Mouse (Mus musculus): ENCODE data around the gene Lcn8. TPM values are rescaled to one million over a fixed set of nuclear protein-coding genes. Genes with fewer than 3 reads are reported as not detected.
"Not testable (repeated sequence)": the region's sequence is repeated elsewhere in the genome, so short reads cannot be mapped to it uniquely, and the experiment has no call there.

Gene Lcn8
- polyA plus RNA-seq, 1 experiment from 2014 or later: 0.33 TPM

GRCm38 (mm10) chr2:25696951-25697350 lies 44.0 kb downstream of the Lcn8 start:
- no peaks in the 10 kb centered on the region for H3K4me1 ChIP-seq (replicated peaks; ENCODE audit: control insufficient read depth, insufficient read depth, low read length)
- no peaks in the 10 kb centered on the region for H3K27me3 ChIP-seq (ENCODE audit: control insufficient read depth, insufficient read depth, low read depth, low read length)
- no peak overlapping the region for H3K4me3 ChIP-seq (ENCODE audit: low read length)
- H3K9me3 ChIP-seq (ENCODE audit: control insufficient read depth, low read length): no peaks in the 10 kb centered on the region
- no peak overlapping the region for H3K4me2 ChIP-seq (ENCODE audit: low read depth, low read length)
- WGBS: 51% methylated on average over 4 of the region's 4 CpGs
- no peak overlapping the region for H3K27ac ChIP-seq (ENCODE audit: low read length)
- no peaks in the 10 kb centered on the region for H3K36me3 ChIP-seq (ENCODE audit: control insufficient read depth, insufficient read depth, low read length)
- H3K9ac ChIP-seq (ENCODE audit: low read length): no peak overlapping the region
- no peak for ATAC-seq (ENCODE audit: low read depth)

DNA sequence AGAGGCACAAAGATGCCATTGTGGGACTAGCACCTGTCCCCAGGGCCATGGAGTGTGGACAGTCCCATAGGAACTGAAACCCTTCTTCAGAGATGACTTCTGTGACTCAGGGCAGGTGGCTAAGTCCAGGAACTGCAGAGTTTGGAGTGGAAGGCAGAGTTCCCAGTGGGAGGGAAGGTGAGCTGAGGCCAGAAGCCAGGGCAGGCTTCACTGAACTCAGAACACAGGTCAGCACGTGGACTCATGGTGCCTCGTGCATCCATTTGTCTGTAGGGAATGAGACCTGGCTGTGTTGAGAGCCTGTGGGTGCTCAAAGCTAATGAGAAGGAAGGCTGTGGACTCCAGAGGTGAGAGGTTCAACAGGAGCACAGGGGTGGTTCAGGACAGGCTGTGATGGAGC lies 45.8 kb downstream of the Lcn8 start:
- no peak for ATAC-seq (ENCODE audit: low read depth)
- H3K4me2 ChIP-seq (ENCODE audit: low read depth, low read length): no peak overlapping the region
- WGBS: 88% methylated on average over 2 of the region's 2 CpGs

GRCm38 (mm10) chr2:25699743-25700142 lies 46.8 kb downstream of the Lcn8 start, which contains the start of gene Obp2a:
TSS of gene Obp2a (plus strand) at chr2:25700043.
- not testable (repeated sequence) for H3K4me2 ChIP-seq (ENCODE audit: low read depth, low read length); ATAC-seq (ENCODE audit: low read depth); H3K9me3 ChIP-seq (ENCODE audit: control insufficient read depth, low read length); H3K4me1 ChIP-seq (replicated peaks; ENCODE audit: control insufficient read depth, insufficient read depth, low read length); H3K9ac ChIP-seq (ENCODE audit: low read length); H3K4me3 ChIP-seq (ENCODE audit: low read length); H3K27ac ChIP-seq (ENCODE audit: low read length); H3K27me3 ChIP-seq (ENCODE audit: control insufficient read depth, insufficient read depth, low read depth, low read length); H3K36me3 ChIP-seq (ENCODE audit: control insufficient read depth, insufficient read depth, low read length)
- 51% methylated on average over 3 of the region's 3 CpGs for WGBS

More for the DNA sequence above, 45.8 kb downstream of the Lcn8 start:
- no peaks in the 10 kb centered on the region for H3K27me3 ChIP-seq (ENCODE audit: control insufficient read depth, insufficient read depth, low read depth, low read length)
- no peak overlapping the region for H3K9ac ChIP-seq (ENCODE audit: low read length)
- H3K4me1 ChIP-seq (replicated peaks; ENCODE audit: control insufficient read depth, insufficient read depth, low read length): no peaks in the 10 kb centered on the region
- no peak overlapping the region for H3K4me3 ChIP-seq (ENCODE audit: low read length)
- H3K9me3 ChIP-seq (ENCODE audit: control insufficient read depth, low read length): no peaks in the 10 kb centered on the region
- H3K36me3 ChIP-seq (ENCODE audit: control insufficient read depth, insufficient read depth, low read length): no peaks in the 10 kb centered on the region
- no peak overlapping the region for H3K27ac ChIP-seq (ENCODE audit: low read length)

DNA sequence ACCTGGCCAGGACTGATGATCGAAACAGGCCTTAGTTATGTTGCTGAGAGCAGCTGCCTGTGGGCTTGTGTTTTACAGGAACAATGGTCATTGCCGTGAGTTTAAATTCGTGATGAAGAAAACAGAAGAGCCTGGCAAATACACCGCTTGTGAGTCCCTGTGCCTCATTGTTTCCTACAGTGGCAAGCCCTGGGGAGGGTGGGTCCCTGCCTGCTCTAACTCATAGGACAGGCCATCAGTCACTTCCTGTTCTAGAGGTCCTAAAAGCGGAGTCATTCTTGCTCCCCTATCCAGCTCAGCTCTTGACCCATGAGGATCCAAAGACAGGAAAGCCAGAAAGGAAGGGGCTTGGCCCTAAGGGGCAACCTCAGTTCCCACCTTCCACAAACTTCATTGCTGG lies 48.1 kb downstream of the Lcn8 start:
- Histone ChIP-seq H3K9me3 (ENCODE audit: control insufficient read depth, low read length) (no peaks in the 10 kb centered on the region), H3K36me3 (ENCODE audit: control insufficient read depth, insufficient read depth, low read length) (no peaks in the 10 kb centered on the region), H3K4me2 (ENCODE audit: low read depth, low read length) (no peak overlapping the region), H3K27me3 (ENCODE audit: control insufficient read depth, insufficient read depth, low read depth, low read length) (no peaks in the 10 kb centered on the region), H3K27ac (ENCODE audit: low read length) (no peak overlapping the region), H3K9ac (ENCODE audit: low read length) (no peak overlapping the region), H3K4me1 (replicated peaks; ENCODE audit: control insufficient read depth, insufficient read depth, low read length) (no peaks in the 10 kb centered on the region), H3K4me3 (ENCODE audit: low read length) (no peak overlapping the region)
- ATAC-seq (ENCODE audit: low read depth): no peak
- 72% methylated on average over 5 of the region's 5 CpGs for WGBS

GRCm38 (mm10) chr2:25703706-25704105 lies 50.8 kb downstream of the Lcn8 start:
- ATAC-seq (ENCODE audit: low read depth): no peak

More at GRCm38 (mm10) chr2:25703706-25704105, 50.8 kb downstream of the Lcn8 start:
- Histone ChIP-seq H3K4me1 (replicated peaks; ENCODE audit: control insufficient read depth, insufficient read depth, low read length) (peaks cover 10% of the 10 kb centered on the region), H3K27me3 (ENCODE audit: control insufficient read depth, insufficient read depth, low read depth, low read length) (no peaks in the 10 kb centered on the region), H3K36me3 (ENCODE audit: control insufficient read depth, insufficient read depth, low read length) (no peaks in the 10 kb centered on the region), H3K4me3 (ENCODE audit: low read length) (no peak overlapping the region), H3K27ac (ENCODE audit: low read length) (no peak overlapping the region), H3K9ac (ENCODE audit: low read length) (no peak overlapping the region), H3K4me2 (ENCODE audit: low read depth, low read length) (no peak overlapping the region), H3K9me3 (ENCODE audit: control insufficient read depth, low read length) (no peaks in the 10 kb centered on the region)
- 62% methylated on average over 4 of the region's 4 CpGs for WGBS

Other genes starting within 250 kb of the Lcn8 start
- gene Fut7, start 229.9 kb upstream of the Lcn8 start, polyA plus RNA-seq (2015; fragmentation: Nextera tagmentation; extraction: Ambion mirVana): 0.10 and 0.15 TPM in 2 replicates
- 4.9 and 5.4 TPM in 2 replicates for gene Abca2, start 224.4 kb upstream of the Lcn8 start, polyA plus RNA-seq (2015; fragmentation: Nextera tagmentation; extraction: Ambion mirVana)
- gene Clic3, start 196.3 kb upstream of the Lcn8 start, polyA plus RNA-seq (2015; fragmentation: Nextera tagmentation; extraction: Ambion mirVana): 139 and 180 TPM in 2 replicates
- gene Paxx, start 192.0 kb upstream of the Lcn8 start, polyA plus RNA-seq (2015; fragmentation: Nextera tagmentation; extraction: Ambion mirVana): 37.9 and 44.8 TPM in 2 replicates
- 10.7 and 16.5 TPM in 2 replicates for gene Ptgds, start 183.1 kb upstream of the Lcn8 start, polyA plus RNA-seq (2015; fragmentation: Nextera tagmentation; extraction: Ambion mirVana)
- not detected in 2 replicates for gene Lcn12, start 159.2 kb upstream of the Lcn8 start, polyA plus RNA-seq (2015; fragmentation: Nextera tagmentation; extraction: Ambion mirVana)
- gene Fbxw5, start 152.4 kb upstream of the Lcn8 start, polyA plus RNA-seq (2015; fragmentation: Nextera tagmentation; extraction: Ambion mirVana): 80.8 and 81.1 TPM in 2 replicates
- gene C8g, start 151.4 kb upstream of the Lcn8 start, polyA plus RNA-seq (2015; fragmentation: Nextera tagmentation; extraction: Ambion mirVana): 6.5 and 7.3 TPM in 2 replicates
- 38.2 and 39.1 TPM in 2 replicates for gene Traf2, start 106.2 kb upstream of the Lcn8 start, polyA plus RNA-seq (2015; fragmentation: Nextera tagmentation; extraction: Ambion mirVana)
- gene Edf1, start 95.3 kb upstream of the Lcn8 start, polyA plus RNA-seq (2015; fragmentation: Nextera tagmentation; extraction: Ambion mirVana): 319 and 355 TPM in 2 replicates
- gene Mamdc4, start 78.3 kb upstream of the Lcn8 start, polyA plus RNA-seq (2015; fragmentation: Nextera tagmentation; extraction: Ambion mirVana): 3.1 and 8.2 TPM in 2 replicates
- 164 and 167 TPM in 2 replicates for gene Phpt1, start 77.9 kb upstream of the Lcn8 start, polyA plus RNA-seq (2015; fragmentation: Nextera tagmentation; extraction: Ambion mirVana)
- 0.21 TPM in 1 of 2 replicates, not detected in the other for gene Ajm1, start 71.4 kb upstream of the Lcn8 start, polyA plus RNA-seq (2015; fragmentation: Nextera tagmentation; extraction: Ambion mirVana)
- 60.7 and 61.8 TPM in 2 replicates for gene Rabl6, start 44.6 kb upstream of the Lcn8 start, polyA plus RNA-seq (2015; fragmentation: Nextera tagmentation; extraction: Ambion mirVana)
- 0.14 and 0.15 TPM in 2 replicates for gene Ccdc183, start 35.4 kb upstream of the Lcn8 start, polyA plus RNA-seq (2015; fragmentation: Nextera tagmentation; extraction: Ambion mirVana)
- gene Tmem141, start 31.1 kb upstream of the Lcn8 start, polyA plus RNA-seq (2015; fragmentation: Nextera tagmentation; extraction: Ambion mirVana): 30.5 and 35.6 TPM in 2 replicates
- 3.5 and 10.6 TPM in 2 replicates for gene Fcna, start 25.1 kb upstream of the Lcn8 start, polyA plus RNA-seq (2015; fragmentation: Nextera tagmentation; extraction: Ambion mirVana)
- gene Lcn5, start 4.8 kb downstream of the Lcn8 start, polyA plus RNA-seq (2015; fragmentation: Nextera tagmentation; extraction: Ambion mirVana): not detected in 2 replicates
- not detected in 2 replicates for gene Lcn6, start 23.7 kb downstream of the Lcn8 start, polyA plus RNA-seq (2015; fragmentation: Nextera tagmentation; extraction: Ambion mirVana)
- not detected in 2 replicates for gene Lcn10, start 29.6 kb downstream of the Lcn8 start, polyA plus RNA-seq (2015; fragmentation: Nextera tagmentation; extraction: Ambion mirVana)
- not detected in 2 replicates for gene Obp2a, start 46.9 kb downstream of the Lcn8 start, polyA plus RNA-seq (2015; fragmentation: Nextera tagmentation; extraction: Ambion mirVana)
- 60.2 and 63.4 TPM in 2 replicates for gene Bmyc, start 53.6 kb downstream of the Lcn8 start, polyA plus RNA-seq (2015; fragmentation: Nextera tagmentation; extraction: Ambion mirVana)
- gene Obp2b, start 83.9 kb downstream of the Lcn8 start, polyA plus RNA-seq (2015; fragmentation: Nextera tagmentation; extraction: Ambion mirVana): not detected in 2 replicates
- gene Lcn3, start 112.4 kb downstream of the Lcn8 start, polyA plus RNA-seq (2015; fragmentation: Nextera tagmentation; extraction: Ambion mirVana): not detected in 2 replicates
- not detected in 2 replicates for gene Lcn11, start 123.9 kb downstream of the Lcn8 start, polyA plus RNA-seq (2015; fragmentation: Nextera tagmentation; extraction: Ambion mirVana)
- not detected in 2 replicates for gene Gm13539, start 129.1 kb downstream of the Lcn8 start, polyA plus RNA-seq (2015; fragmentation: Nextera tagmentation; extraction: Ambion mirVana)
- gene Glt6d1, start 162.7 kb downstream of the Lcn8 start, polyA plus RNA-seq (2015; fragmentation: Nextera tagmentation; extraction: Ambion mirVana): not detected in 2 replicates
- not detected in 2 replicates for gene Lcn9, start 170.0 kb downstream of the Lcn8 start, polyA plus RNA-seq (2015; fragmentation: Nextera tagmentation; extraction: Ambion mirVana)
- not detected in 2 replicates for gene Sohlh1, start 194.1 kb downstream of the Lcn8 start, polyA plus RNA-seq (2015; fragmentation: Nextera tagmentation; extraction: Ambion mirVana)
- 0.24 and 0.46 TPM in 2 replicates for gene Kcnt1, start 210.6 kb downstream of the Lcn8 start, polyA plus RNA-seq (2015; fragmentation: Nextera tagmentation; extraction: Ambion mirVana)